Mouse (Mus musculus): Measurements from ENCODE around the gene Mutyh. TPM values are rescaled to one million over a fixed set of nuclear protein-coding genes. Genes with fewer than 3 reads are reported as not detected.

Gene Mutyh
- total and polyA plus RNA-seq, 3 experiments: 0.81 to 2.5 TPM; not detected in 1

DNA sequence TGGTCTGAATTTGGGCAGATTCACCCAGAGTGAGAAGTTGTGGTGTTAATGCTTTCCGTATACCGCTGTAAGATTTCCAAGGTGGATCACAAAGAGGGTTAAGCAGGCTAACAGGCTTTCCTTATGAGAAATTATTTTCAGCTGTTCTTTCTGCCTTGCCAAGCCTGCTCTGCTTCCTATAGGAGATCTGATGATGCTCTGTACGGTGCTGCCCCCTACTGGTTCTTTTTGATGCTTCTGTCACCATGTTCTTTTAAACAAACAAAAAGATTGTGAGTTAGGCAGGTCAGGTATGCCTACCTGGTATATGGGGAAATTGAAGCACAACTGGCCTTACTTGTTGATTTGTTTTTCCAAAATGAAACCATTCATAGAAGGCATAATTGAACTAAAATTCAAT, 18.6 kb upstream of the Mutyh start (continued):
- no peak for TF ChIP-seq MAX (IDR thresholded peaks at IDR 0.05; ENCODE audit: low read length)
- TF ChIP-seq MXI1 (IDR thresholded peaks at IDR 0.05; ENCODE audit: low read depth, low read length): no peak
- 0 out of 2 replicates have a peak, but pooled peaks have one; percentile 17 for TF ChIP-seq ELF1 (IDR thresholded peaks at IDR 0.05; ENCODE audit: low read depth, low read length)
- no peak for TF ChIP-seq NELFE (IDR thresholded peaks at IDR 0.05; ENCODE audit: low read depth, low read length)
- TF ChIP-seq TBP (IDR thresholded peaks at IDR 0.05; ENCODE audit: low read depth, low read length): no peak
- no peak for TF ChIP-seq E2F4 (IDR thresholded peaks at IDR 0.05; ENCODE audit: borderline replicate concordance, low read depth, low read length)
- TF ChIP-seq CTCF (IDR thresholded peaks at IDR 0.05 in 2 of 3, conservative IDR thresholded peaks at IDR 0.05 in 1 of 3; ENCODE audit: control insufficient read depth in 1 of 3, insufficient read depth in 1 of 3, low read depth in 2 of 3, low read length in 3 of 3, poor library complexity in 1 of 3, severe bottlenecking in 1 of 3): peak; percentile 69 to 97 (median 71)
- no peak for TF ChIP-seq BHLHE40 (IDR thresholded peaks at IDR 0.05; ENCODE audit: borderline replicate concordance, low read depth, low read length)
- TF ChIP-seq ZMIZ1 (IDR thresholded peaks at IDR 0.05; ENCODE audit: low read depth, low read length): no peak
- TF ChIP-seq TAL1 (IDR thresholded peaks at IDR 0.05; ENCODE audit: low read length): no peak

DNA sequence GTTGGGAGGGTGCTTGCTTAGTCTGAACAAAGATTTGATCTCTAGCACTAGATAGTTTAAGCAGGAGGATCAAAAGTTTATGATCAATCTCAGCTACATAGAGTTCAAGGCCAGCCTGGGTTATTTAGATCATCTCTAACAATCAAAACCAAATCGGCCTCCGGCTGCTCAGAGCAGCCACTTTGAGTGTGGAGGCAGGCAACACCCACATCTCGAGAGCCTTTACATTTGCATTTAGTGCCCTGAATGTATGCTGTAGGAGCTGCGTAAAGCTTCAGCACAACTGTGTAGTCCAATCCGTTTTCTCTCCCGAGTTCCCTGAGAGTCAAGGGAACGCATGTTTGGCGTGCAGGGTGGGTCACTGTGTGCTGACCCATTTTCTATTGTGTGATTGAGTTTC, 15.1 kb upstream of the Mutyh start:
- Histone ChIP-seq H3K9ac (ENCODE audit: control insufficient read depth, low read depth, low read length, poor library complexity, severe bottlenecking) (no peak overlapping the region), H3K27me3 (ENCODE audit: control insufficient read depth in 1 of 2, insufficient read depth in 2 of 2, low read length in 2 of 2) (no peaks in the 10 kb centered on the region), H3K4me3 (ENCODE audit: control insufficient read depth in 1 of 2, insufficient read depth in 1 of 2, low read depth in 2 of 2, low read length in 2 of 2) (no peak overlapping the region), H3K36me3 (ENCODE audit: control insufficient read depth in 1 of 2, insufficient read depth in 2 of 2, low read length in 2 of 2) (peaks cover 0 to 5% of the 10 kb centered on the region in 2 experiments; a peak in 1 of 4 replicates), H3K79me2 (ENCODE audit: control insufficient read depth, insufficient read depth, low read length, poor library complexity) (no peaks in the 10 kb centered on the region), H3K4me1 (ENCODE audit: control insufficient read depth in 1 of 2, insufficient read depth in 2 of 2, low read length in 2 of 2) (peaks cover 3 to 4% of the 10 kb centered on the region in 2 experiments; a peak in 2 of 4 replicates), H3K9me3 (replicated peaks; ENCODE audit: insufficient read depth, low read length) (no peaks in the 10 kb centered on the region), H3K27ac (ENCODE audit: control insufficient read depth, low read depth, low read length) (no peak overlapping the region)
- TF ChIP-seq CHD1 (IDR thresholded peaks at IDR 0.05; ENCODE audit: low read depth, low read length): no peak
- no peak for TF ChIP-seq POLR2AphosphoS2 (IDR thresholded peaks at IDR 0.05; ENCODE audit: low read length)
- no peak for TF ChIP-seq SMC3 (IDR thresholded peaks at IDR 0.05; ENCODE audit: low read depth, low read length)
- no peak for TF ChIP-seq MAX (IDR thresholded peaks at IDR 0.05; ENCODE audit: low read length)
- no peak for TF ChIP-seq RCOR1 (IDR thresholded peaks at IDR 0.05; ENCODE audit: low read depth, low read length)
- TF ChIP-seq USF2 (IDR thresholded peaks at IDR 0.05; ENCODE audit: borderline replicate concordance in 1 of 2, insufficient read depth in 1 of 2, low read depth in 1 of 2, low read length in 2 of 2): no peak
- TF ChIP-seq TCF12 (IDR thresholded peaks at IDR 0.05; ENCODE audit: low read depth, low read length): no peak
- no peak for TF ChIP-seq SIN3A (IDR thresholded peaks at IDR 0.05; ENCODE audit: low read length)
- TF ChIP-seq GABPA (IDR thresholded peaks at IDR 0.05; ENCODE audit: low read depth, low read length): no peak
- no peak for TF ChIP-seq ELF1 (IDR thresholded peaks at IDR 0.05; ENCODE audit: low read depth, low read length)
- no peak for TF ChIP-seq ETS1 (IDR thresholded peaks at IDR 0.05; ENCODE audit: low read depth, low read length)
- TF ChIP-seq BHLHE40 (IDR thresholded peaks at IDR 0.05; ENCODE audit: borderline replicate concordance, low read depth, low read length): no peak
- TF ChIP-seq USF1 (IDR thresholded peaks at IDR 0.05; ENCODE audit: low read depth, low read length): no peak
- no peak for TF ChIP-seq MAFK (IDR thresholded peaks at IDR 0.05; ENCODE audit: borderline replicate concordance, low read depth, low read length)
- TF ChIP-seq POLR2AphosphoS5 (IDR thresholded peaks at IDR 0.05; ENCODE audit: borderline replicate concordance, low read depth, low read length): no peak
- no peak for TF ChIP-seq TAL1 (IDR thresholded peaks at IDR 0.05; ENCODE audit: low read length)
- DNase-seq (ENCODE audit: low read depth, low spot score): no peak

Data from MEL (cell line).